Mouse (Mus musculus) kidney, embryonic 15.5 days (tissue): ENCODE measurements around the gene Mllt10. TPM values are rescaled to one million over a fixed set of nuclear protein-coding genes. Genes with fewer than 3 reads are reported as not detected.

ENCODE experiments used
- ATAC-seq: fragments of 200-750 bp; cut with Nextera tagmentation; replicated peaks from 2 replicates; pipeline ENCODE4 v1.8.0; 2017; ENCODE audit warnings: moderate TSS enrichment; ENCODE audit not compliant: low FRiP score
- H3K27ac ChIP-seq: fragments of 300-500 bp; sonication (generic); 2 replicates; pipeline ENCODE4 v1.5.1; 2015; ENCODE audit warnings: mild to moderate bottlenecking, inconsistent platforms
- H3K27me3 ChIP-seq: fragments of 300-500 bp; sonication (generic); 2 replicates; pipeline ENCODE4 v1.6.1; 2015; ENCODE audit warnings: inconsistent platforms
- H3K36me3 ChIP-seq: fragments of 300-500 bp; sonication (generic); 2 replicates; pipeline ENCODE4 v1.6.1; 2015; ENCODE audit warnings: inconsistent platforms
- H3K4me1 ChIP-seq: fragments of 300-500 bp; sonication (generic); 2 replicates; pipeline ENCODE4 v1.6.1; 2015; ENCODE audit warnings: inconsistent platforms
- H3K4me2 ChIP-seq: fragments of 300-500 bp; sonication (generic); 2 replicates; pipeline ENCODE4 v1.6.1; 2015; ENCODE audit warnings: moderate library complexity, mild to moderate bottlenecking, inconsistent platforms
- H3K4me3 ChIP-seq: fragments of 300-500 bp; sonication (generic); replicated peaks from 2 replicates; pipeline ENCODE4 v1.5.1; 2015; ENCODE audit warnings: mild to moderate bottlenecking, inconsistent platforms
- H3K9ac ChIP-seq: fragments of 300-500 bp; sonication (generic); 2 replicates; pipeline ENCODE4 v1.6.1; 2015; ENCODE audit warnings: mild to moderate bottlenecking, inconsistent platforms
- H3K9me3 ChIP-seq: fragments of 300-500 bp; sonication (generic); replicated peaks from 2 replicates; pipeline ENCODE4 v1.6.1; 2016; ENCODE audit warnings: inconsistent platforms
- WGBS: fragments of 180-500 bp; shearing (Covaris S2); methylation state at CpG from one replicate; pipeline ENCODE4 v1.1.7; 2015; ENCODE audit warnings: mixed read lengths; 5-methylcytosine and 5-hydroxymethylcytosine counted together
- polyA plus RNA-seq: library from polyadenylated mRNA; unstranded; fragments of >200 nt; fragmentation: Nextera tagmentation; extraction: Ambion mirVana; gene quantifications from 2 replicates; pipeline ENCODE4 v1.2.1, GENCODE M21; 2015

Gene Mllt10
- polyA plus RNA-seq, 1 experiment from 2014 or later, result 72.9 TPM

DNA sequence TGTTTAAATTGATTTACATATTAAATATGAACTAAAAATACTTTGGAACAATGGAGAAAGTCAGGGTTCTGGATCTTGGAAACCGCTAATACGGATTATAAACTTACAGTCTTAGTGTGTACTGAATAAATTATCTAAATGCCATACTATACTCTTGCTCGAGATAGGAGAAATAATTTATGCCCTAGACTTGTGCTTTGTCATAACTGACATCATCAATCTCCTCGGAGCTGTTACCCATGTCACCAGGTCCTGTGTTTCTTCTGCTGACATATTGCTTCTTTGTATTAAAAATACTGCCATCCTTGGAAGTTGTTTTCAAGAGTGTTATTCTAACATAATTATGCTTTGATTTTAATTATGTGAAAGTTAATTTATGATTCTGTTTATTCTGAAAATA is 140.2 kb downstream of the Mllt10 start:
- ATAC-seq, result peak; percentile 81
- H3K4me1 ChIP-seq, result peaks cover 11% of the 10 kb centered on the region
- no peak overlapping the region for H3K9ac ChIP-seq
- H3K9me3 ChIP-seq, result no peaks in the 10 kb centered on the region
- H3K36me3 ChIP-seq, result peaks cover 67% of the 10 kb centered on the region
- H3K4me3 ChIP-seq, result no peak overlapping the region
- H3K27me3 ChIP-seq, result no peaks in the 10 kb centered on the region
- no peak overlapping the region for H3K27ac ChIP-seq
- H3K4me2 ChIP-seq, result no peak overlapping the region
- WGBS, result 58% methylated on average over 4 of the region's 4 CpGs

DNA sequence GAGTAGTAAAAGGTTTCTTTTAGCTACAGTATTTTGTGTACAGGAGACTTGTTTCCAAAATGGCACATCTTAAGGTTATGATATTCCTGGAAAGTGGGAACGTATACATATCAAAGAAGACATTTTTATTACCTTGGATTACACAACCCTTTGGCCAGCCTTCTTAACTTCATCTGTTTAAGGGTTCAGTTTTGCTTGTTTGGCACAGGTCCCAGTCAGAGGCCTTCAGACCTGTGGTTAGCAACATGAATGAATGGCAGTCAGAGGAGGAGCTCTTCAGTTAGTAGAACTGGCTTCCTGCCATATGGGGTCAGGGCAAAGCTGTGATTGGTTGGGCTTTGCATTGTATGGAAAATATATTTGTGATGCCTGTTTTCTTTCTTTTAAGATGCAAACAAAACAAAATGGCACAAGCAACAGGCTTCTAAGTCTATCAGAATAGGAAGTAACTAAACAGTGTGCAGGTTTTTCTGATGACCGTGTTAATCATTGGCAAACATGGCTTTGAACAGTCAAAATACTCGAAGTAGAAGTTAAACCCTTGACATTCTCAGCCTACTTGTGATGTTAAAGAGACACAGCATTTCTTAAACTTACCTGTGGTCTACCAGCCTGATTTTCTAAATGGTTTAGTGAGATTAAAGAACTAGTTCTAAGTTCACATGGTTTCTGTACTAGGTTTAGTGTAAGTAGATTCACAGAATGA is 140.8 kb downstream of the Mllt10 start:
- no peaks in the 10 kb centered on the region for H3K27me3 ChIP-seq
- peak; percentile 89 for ATAC-seq
- H3K4me1 ChIP-seq, result peaks cover 11% of the 10 kb centered on the region
- no peaks in the 10 kb centered on the region for H3K9me3 ChIP-seq
- H3K9ac ChIP-seq, result no peak overlapping the region
- no peak overlapping the region for H3K4me3 ChIP-seq
- 50% methylated on average over 3 of the region's 3 CpGs for WGBS
- H3K27ac ChIP-seq, result peak overlapping the region; percentile 24
- H3K4me2 ChIP-seq, result no peak overlapping the region
- peaks cover 67% of the 10 kb centered on the region for H3K36me3 ChIP-seq

DNA sequence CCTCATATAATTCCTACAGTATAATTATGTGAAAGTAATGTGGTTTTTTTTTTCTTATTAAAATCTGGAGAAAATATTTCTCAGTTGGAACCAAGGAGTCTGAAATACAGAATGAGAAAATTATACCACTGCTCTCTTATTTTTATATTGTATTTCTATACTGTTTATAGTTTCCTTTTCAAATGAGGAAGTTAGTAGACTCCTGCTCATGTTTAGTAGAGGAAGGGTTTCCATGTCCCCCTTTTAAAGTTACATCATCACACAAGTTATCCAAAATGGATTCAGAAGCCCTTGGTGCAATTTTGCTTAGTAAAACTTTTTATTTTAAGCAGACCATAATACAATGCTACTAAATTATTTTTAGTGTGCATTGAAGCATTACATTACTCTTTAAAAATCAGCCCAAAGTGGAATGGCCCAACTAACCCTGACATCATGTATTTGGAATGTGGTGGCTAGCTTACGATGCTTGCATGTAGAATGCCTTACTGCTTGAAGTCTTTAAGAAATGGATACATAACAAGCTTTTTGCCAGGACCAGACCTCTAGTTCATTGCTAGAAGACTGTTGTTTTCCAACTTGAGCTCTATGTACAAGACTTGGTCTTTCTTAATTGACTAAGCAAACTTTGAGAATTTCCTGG is 146.9 kb downstream of the Mllt10 start:
- Histone ChIP-seq H3K27me3 (no peaks in the 10 kb centered on the region), H3K27ac (no peak overlapping the region), H3K4me2 (no peak overlapping the region), H3K9me3 (no peaks in the 10 kb centered on the region), H3K9ac (no peak overlapping the region), H3K36me3 (peaks cover 78% of the 10 kb centered on the region), H3K4me3 (no peak overlapping the region), H3K4me1 (no peaks in the 10 kb centered on the region)
- ATAC-seq, result no peak
- 63% methylated on average over 1 of the region's 1 CpGs for WGBS

DNA sequence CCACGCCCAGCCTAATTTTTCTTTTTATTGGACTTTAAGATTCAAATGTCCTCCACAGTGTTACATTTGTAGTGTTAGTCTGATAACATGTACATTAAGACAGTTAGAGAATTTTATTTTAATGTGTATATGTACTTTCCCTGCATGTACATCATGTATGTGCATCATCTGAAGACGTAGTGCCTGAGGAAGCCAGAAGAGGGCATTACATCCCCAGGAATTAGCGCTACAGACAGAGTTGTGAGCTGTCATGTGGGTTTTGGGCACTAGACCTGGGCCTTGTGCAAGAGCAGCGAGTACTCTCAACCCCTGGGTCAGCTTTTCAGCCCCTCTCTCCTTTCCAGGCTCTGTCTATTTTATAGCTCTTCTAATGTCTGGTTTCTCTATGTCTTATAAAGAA is 147.9 kb downstream of the Mllt10 start:
- Histone ChIP-seq H3K36me3 (peaks cover 78% of the 10 kb centered on the region), H3K4me3 (no peak overlapping the region), H3K27ac (no peak overlapping the region), H3K4me1 (no peaks in the 10 kb centered on the region), H3K9me3 (no peaks in the 10 kb centered on the region), H3K4me2 (no peak overlapping the region), H3K9ac (no peak overlapping the region), H3K27me3 (no peaks in the 10 kb centered on the region)
- ATAC-seq, result no peak
- 95% methylated on average over 4 of the region's 4 CpGs for WGBS

DNA sequence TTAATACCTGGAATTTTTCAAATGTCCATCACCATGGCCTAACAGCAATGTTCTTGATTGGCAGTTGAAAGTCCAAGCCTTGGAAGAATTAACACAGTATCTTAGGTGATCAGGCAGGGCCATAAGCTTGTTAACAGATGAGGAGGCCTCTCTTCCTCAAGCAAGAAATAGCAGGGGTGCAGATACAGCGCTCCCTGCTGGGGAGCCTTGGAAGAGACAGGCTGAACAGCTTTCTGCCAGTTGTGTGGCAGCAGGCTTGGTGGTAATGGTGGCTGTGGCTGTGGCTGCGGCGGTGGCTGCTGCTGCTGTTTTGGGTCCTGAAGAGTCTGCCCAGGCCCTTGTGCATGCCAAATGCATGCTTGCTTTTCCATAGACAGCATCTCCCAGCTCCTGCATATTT is 150.1 kb downstream of the Mllt10 start:
- peak; percentile 46 for ATAC-seq
- H3K36me3 ChIP-seq, result peaks cover 84% of the 10 kb centered on the region
- H3K4me3 ChIP-seq, result no peak overlapping the region

DNA sequence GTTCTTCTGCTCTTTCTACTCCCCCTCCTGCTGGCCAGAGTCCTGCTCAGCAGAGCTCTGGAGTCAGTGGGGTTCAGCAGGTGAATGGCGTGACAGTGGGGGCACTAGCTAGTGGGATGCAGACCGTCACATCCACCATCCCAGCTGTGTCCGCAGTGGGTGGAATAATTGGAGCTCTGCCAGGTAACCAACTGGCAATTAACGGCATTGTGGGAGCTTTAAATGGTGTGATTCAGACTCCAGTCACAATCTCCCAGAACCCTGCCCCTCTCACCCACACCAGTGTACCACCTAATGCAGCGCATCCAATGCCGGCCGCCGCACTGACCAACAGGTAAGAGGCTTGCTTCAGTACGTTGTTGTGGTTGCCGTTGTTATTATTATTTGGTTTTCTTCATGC is 151.8 kb downstream of the Mllt10 start:
- H3K36me3 ChIP-seq, result peaks cover 91% of the 10 kb centered on the region
- ATAC-seq, result no peak
- 85% methylated on average over 10 of the region's 10 CpGs for WGBS
- H3K27me3 ChIP-seq, result no peaks in the 10 kb centered on the region
- no peak overlapping the region for H3K4me2 ChIP-seq
- no peak overlapping the region for H3K27ac ChIP-seq
- no peak overlapping the region for H3K4me3 ChIP-seq
- H3K9ac ChIP-seq, result no peak overlapping the region
- H3K4me1 ChIP-seq, result no peaks in the 10 kb centered on the region
- no peaks in the 10 kb centered on the region for H3K9me3 ChIP-seq

More for the DNA sequence above, 150.1 kb downstream of the Mllt10 start:
- no peaks in the 10 kb centered on the region for H3K4me1 ChIP-seq
- no peaks in the 10 kb centered on the region for H3K9me3 ChIP-seq
- no peak overlapping the region for H3K9ac ChIP-seq
- no peaks in the 10 kb centered on the region for H3K27me3 ChIP-seq
- no peak overlapping the region for H3K4me2 ChIP-seq
- H3K27ac ChIP-seq, result no peak overlapping the region
- WGBS, result 71% methylated on average over 3 of the region's 3 CpGs

DNA sequence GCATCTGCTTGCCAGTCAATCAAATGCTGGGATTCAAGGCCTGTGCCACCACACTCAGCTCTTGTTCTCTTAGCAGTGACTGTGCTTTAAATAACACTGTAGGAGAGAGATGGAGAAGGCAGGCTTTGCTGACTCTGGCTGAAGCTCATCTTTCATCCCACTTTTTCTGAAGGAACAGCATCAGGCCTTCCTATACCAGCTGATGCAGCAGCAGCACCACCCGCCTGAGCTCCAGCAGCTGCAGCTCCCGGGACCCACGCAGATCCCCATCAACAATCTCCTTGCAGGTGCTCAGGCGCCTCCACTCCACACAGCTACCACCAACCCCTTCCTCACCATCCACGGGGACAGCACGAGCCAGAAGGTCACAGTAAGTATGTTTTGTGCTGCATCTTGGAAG is 153.5 kb downstream of the Mllt10 start:
- H3K4me1 ChIP-seq, result no peaks in the 10 kb centered on the region
- no peak overlapping the region for H3K4me2 ChIP-seq
- H3K27ac ChIP-seq, result no peak overlapping the region
- peaks cover 90% of the 10 kb centered on the region for H3K36me3 ChIP-seq
- no peaks in the 10 kb centered on the region for H3K9me3 ChIP-seq
- 82% methylated on average over 6 of the region's 6 CpGs for WGBS
- H3K9ac ChIP-seq, result no peak overlapping the region
- no peak for ATAC-seq
- H3K27me3 ChIP-seq, result no peaks in the 10 kb centered on the region
- no peak overlapping the region for H3K4me3 ChIP-seq

DNA sequence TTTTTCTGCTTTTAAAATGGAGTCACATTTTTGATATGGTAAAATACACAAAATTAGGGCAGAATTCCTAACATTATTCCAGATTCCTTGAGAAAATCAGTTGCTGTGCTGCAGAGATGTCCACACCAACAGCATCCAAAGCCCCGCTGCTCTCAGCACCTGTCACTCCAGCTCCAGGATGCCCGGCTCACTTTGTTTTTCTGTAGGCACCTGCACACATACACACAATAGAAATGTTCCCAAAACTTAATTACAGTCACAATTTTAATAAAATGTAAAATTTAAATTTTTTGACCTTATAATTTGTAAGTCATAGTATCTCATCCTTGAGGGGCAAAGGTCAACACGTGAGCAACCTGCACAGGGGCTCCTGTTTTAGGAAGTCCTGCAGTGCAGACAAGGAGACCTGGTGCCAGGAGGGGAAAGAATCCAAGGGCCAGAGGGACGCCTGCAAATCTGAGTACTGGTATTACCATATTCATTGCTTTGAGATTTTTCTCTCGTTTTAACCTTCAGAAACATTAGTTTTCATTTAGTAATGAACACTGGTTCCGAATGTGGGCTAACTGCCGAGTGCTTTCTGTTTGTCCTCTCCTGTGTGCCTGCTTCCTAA is 154.3 kb downstream of the Mllt10 start:
- no peak overlapping the region for H3K27ac ChIP-seq
- WGBS, result 89% methylated on average over 7 of the region's 7 CpGs
- ATAC-seq, result no peak

DNA sequence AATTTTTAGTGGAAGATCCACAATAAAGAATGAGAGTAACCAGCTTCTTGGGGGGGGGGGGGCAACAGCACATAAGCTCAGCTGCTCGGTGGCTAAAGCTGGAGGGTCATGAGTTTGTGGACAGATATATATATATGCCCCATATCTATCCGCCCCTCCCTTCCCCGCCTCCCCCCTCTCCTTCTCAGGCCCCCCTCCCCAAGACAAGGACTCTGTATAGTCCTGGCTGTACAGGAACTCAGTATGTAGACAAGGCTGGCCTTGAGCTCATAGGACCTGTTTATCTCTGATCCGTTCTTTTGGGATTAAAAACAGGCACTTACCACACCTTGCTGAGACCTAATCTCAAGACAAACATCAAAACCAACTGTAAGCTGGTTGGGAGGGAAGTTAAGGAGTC is 154.9 kb downstream of the Mllt10 start:
- no peaks in the 10 kb centered on the region for H3K9me3 ChIP-seq
- no peak overlapping the region for H3K27ac ChIP-seq
- H3K4me1 ChIP-seq, result no peaks in the 10 kb centered on the region
- H3K27me3 ChIP-seq, result no peaks in the 10 kb centered on the region
- H3K4me3 ChIP-seq, result no peak overlapping the region
- H3K4me2 ChIP-seq, result no peak overlapping the region
- H3K9ac ChIP-seq, result no peak overlapping the region
- no peak for ATAC-seq
- peaks cover 90% of the 10 kb centered on the region for H3K36me3 ChIP-seq
- 85% methylated on average over 4 of the region's 4 CpGs for WGBS

More for the DNA sequence above, 154.3 kb downstream of the Mllt10 start:
- no peak overlapping the region for H3K4me2 ChIP-seq
- no peak overlapping the region for H3K9ac ChIP-seq
- no peaks in the 10 kb centered on the region for H3K27me3 ChIP-seq
- no peaks in the 10 kb centered on the region for H3K9me3 ChIP-seq
- H3K36me3 ChIP-seq, result peaks cover 90% of the 10 kb centered on the region
- H3K4me3 ChIP-seq, result no peak overlapping the region
- no peaks in the 10 kb centered on the region for H3K4me1 ChIP-seq

DNA sequence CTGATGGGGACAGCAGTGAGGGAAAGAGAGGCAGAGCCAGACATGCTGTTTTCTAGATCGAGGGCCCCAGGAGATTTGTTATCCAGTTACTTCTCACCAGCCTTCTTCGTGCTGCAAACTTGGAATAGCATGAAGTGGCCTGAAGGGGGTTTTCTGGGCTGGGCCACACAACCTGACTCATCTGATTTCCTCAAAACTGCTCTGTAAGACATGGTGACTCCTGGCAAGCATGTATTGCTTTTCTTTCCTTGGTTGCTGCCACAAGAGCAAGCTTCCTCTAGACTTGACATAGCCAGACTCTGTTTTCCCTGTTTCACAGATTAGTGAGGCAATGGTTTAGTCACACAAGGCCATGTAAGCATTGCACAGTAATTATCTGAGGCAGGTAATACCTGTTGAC is 159.0 kb downstream of the Mllt10 start:
- 84% methylated on average over 2 of the region's 2 CpGs for WGBS
- H3K27me3 ChIP-seq, result no peaks in the 10 kb centered on the region
- no peak overlapping the region for H3K9ac ChIP-seq
- no peak for ATAC-seq
- no peak overlapping the region for H3K4me3 ChIP-seq
- no peaks in the 10 kb centered on the region for H3K9me3 ChIP-seq
- peaks cover 14% of the 10 kb centered on the region for H3K4me1 ChIP-seq
- H3K27ac ChIP-seq, result no peak overlapping the region
- H3K4me2 ChIP-seq, result no peak overlapping the region
- peaks cover 87% of the 10 kb centered on the region for H3K36me3 ChIP-seq

DNA sequence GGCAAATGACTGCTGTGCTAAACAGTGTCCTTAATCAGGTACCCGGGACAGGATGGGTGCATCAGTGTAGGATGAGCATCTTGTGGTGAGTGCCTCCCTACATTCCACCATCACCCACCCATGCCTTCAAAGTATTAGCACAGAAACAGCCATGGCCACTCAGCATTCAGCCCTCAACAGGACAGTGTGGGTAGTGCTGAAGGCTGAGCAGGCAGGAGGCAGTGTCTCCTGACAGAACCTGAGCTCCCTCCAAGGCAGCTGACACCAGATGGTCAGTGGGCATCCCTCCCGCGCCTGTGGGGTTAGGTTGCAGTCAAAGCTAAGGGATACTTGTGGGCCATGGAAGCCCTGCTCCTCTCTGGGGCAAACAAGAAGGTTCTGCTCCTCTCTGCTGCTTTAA is 162.8 kb downstream of the Mllt10 start:
- H3K4me2 ChIP-seq, result no peak overlapping the region
- H3K9me3 ChIP-seq, result no peaks in the 10 kb centered on the region
- WGBS, result 51% methylated on average over 3 of the region's 3 CpGs
- no peak overlapping the region for H3K9ac ChIP-seq
- no peak overlapping the region for H3K4me3 ChIP-seq
- H3K36me3 ChIP-seq, result peaks cover 63% of the 10 kb centered on the region
- peak; percentile 86 for ATAC-seq
- peak overlapping the region; percentile 56; the same call in 1 of the 2 replicates for H3K27ac ChIP-seq
- H3K4me1 ChIP-seq, result peaks cover 16% of the 10 kb centered on the region
- H3K27me3 ChIP-seq, result no peaks in the 10 kb centered on the region

DNA sequence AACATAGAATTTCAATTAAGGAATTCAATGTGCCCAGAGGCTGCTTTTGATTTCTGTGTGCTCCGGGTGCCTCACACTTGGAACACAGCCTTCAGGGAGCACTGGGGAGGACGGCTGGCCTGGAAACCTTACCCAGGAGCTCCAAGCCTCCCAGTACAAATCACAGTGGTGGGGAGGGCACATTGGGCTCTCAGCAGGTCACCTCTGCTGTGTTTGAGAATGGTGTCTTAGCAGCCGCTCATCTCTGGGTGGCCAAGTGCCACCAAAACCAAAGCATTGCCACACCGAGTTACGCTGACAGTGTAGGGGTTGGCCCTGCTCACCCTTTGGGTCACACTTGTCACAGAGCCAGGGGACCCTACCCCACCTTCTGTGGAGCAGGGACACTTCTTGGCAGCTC is 163.5 kb downstream of the Mllt10 start:
- peaks cover 56% of the 10 kb centered on the region for H3K36me3 ChIP-seq
- no peak overlapping the region for H3K4me2 ChIP-seq
- peak overlapping the region; percentile 56; the same call in 1 of the 2 replicates for H3K27ac ChIP-seq
- H3K27me3 ChIP-seq, result no peaks in the 10 kb centered on the region
- no peaks in the 10 kb centered on the region for H3K9me3 ChIP-seq
- no peak overlapping the region for H3K4me3 ChIP-seq
- 51% methylated on average over 5 of the region's 5 CpGs for WGBS
- no peak overlapping the region for H3K9ac ChIP-seq
- H3K4me1 ChIP-seq, result peaks cover 16% of the 10 kb centered on the region
- peak; percentile 35; the same call in 1 of the 2 replicates for ATAC-seq
